Mouse (Mus musculus) embryonic facial prominence, embryonic 14.5 days (tissue): ENCODE results near the gene Lrp4. TPM values are rescaled to one million over a fixed set of nuclear protein-coding genes. Genes with fewer than 3 reads are reported as not detected.

ENCODE experiments used
- ATAC-seq: fragments of 200-750 bp; cut with Nextera tagmentation; 2 replicates; pipeline ENCODE4 v1.8.0; 2017; ENCODE audit warnings: low read depth, moderate number of reproducible peaks, moderate TSS enrichment
- DNase-seq: peaks from one replicate; pipeline ENCODE4 v3.0.0-alpha.2; 2015; ENCODE audit warnings: low spot score
- H3K27ac ChIP-seq: fragments of 300-500 bp; sonication (generic); replicated peaks from 2 replicates; pipeline ENCODE4 v1.5.1; 2014; ENCODE audit warnings: low read depth, mild to moderate bottlenecking, low read length, moderate library complexity
- H3K27me3 ChIP-seq: fragments of 300-500 bp; sonication (generic); replicated peaks from 2 replicates; pipeline ENCODE4 v1.6.1; 2014; ENCODE audit warnings: low read length; ENCODE audit not compliant: control insufficient read depth, insufficient read depth
- H3K36me3 ChIP-seq: fragments of 300-500 bp; sonication (generic); 2 replicates; pipeline ENCODE4 v1.6.1; 2014; ENCODE audit warnings: low read length, mixed read lengths; ENCODE audit not compliant: control insufficient read depth, insufficient read depth
- H3K4me1 ChIP-seq: fragments of 300-500 bp; sonication (generic); 2 replicates; pipeline ENCODE4 v1.6.1; 2014; ENCODE audit warnings: antibody characterized with exemption, low read length; ENCODE audit not compliant: control insufficient read depth, insufficient read depth
- H3K4me2 ChIP-seq: fragments of 300-500 bp; sonication (generic); 2 replicates; pipeline ENCODE4 v1.6.1; 2014; ENCODE audit warnings: low read depth, mild to moderate bottlenecking, low read length, moderate library complexity, mixed read lengths
- H3K4me3 ChIP-seq: fragments of 300-500 bp; sonication (generic); 2 replicates; pipeline ENCODE4 v1.5.1; 2014; ENCODE audit warnings: low read depth, mild to moderate bottlenecking, low read length
- H3K9ac ChIP-seq: fragments of 300-500 bp; sonication (generic); 2 replicates; pipeline ENCODE4 v1.6.1; 2014; ENCODE audit warnings: low read depth, mild to moderate bottlenecking, low read length, moderate library complexity, mixed read lengths
- H3K9me3 ChIP-seq: fragments of 300-500 bp; sonication (generic); 2 replicates; pipeline ENCODE4 v1.6.1; 2016; ENCODE audit warnings: low read length; ENCODE audit not compliant: control insufficient read depth
- WGBS: fragments of 180-500 bp; shearing (Covaris S2); extraction: QIAGEN DNeasy Blood & Tissue Kit; methylation state at CpG from one replicate; pipeline ENCODE4 v1.1.7; 2014; 5-methylcytosine and 5-hydroxymethylcytosine counted together
- polyA plus RNA-seq: library from polyadenylated mRNA; unstranded; fragments of >200 nt; fragmentation: Nextera tagmentation; extraction: Ambion mirVana; gene quantifications from 2 replicates; pipeline ENCODE4 v1.2.1, GENCODE M21; 2014

Lrp4 gene
- polyA plus RNA-seq, 1 experiment from 2014 or later = 7.3 TPM

GRCm38 (mm10) chr2:91517186-91517585 is 59.9 kb downstream of the Lrp4 start:
- ATAC-seq (peak; percentile 72; the same call in 1 of the 2 replicates), DNase-seq (peak; percentile 34)
- H3K9ac ChIP-seq = no peak overlapping the region
- H3K36me3 ChIP-seq = peaks cover 21% of the 10 kb centered on the region
- no peaks in the 10 kb centered on the region for H3K4me1 ChIP-seq
- 0 out of 2 replicates have a peak overlapping the region, but pooled peaks have one; percentile 11 for H3K27ac ChIP-seq
- 9% methylated on average over 2 of the region's 2 CpGs for WGBS
- no peaks in the 10 kb centered on the region for H3K9me3 ChIP-seq
- H3K27me3 ChIP-seq = no peaks in the 10 kb centered on the region
- no peak overlapping the region for H3K4me3 ChIP-seq
- no peak overlapping the region for H3K4me2 ChIP-seq

GRCm38 (mm10) chr2:91526294-91527146 is 69.2 kb downstream of the Lrp4 start, which contains the start of gene Ckap5:
TSS of gene Ckap5 (plus strand) at chr2:91526762.
- Histone ChIP-seq H3K27me3 (no peaks in the 10 kb centered on the region), H3K4me1 (no peaks in the 10 kb centered on the region; the same call in 1 of the 2 replicates), H3K36me3 (peaks cover 8% of the 10 kb centered on the region; the same call in 1 of the 2 replicates), H3K4me2 (peak within 1 kb of the TSS; percentile 73), H3K9me3 (0 out of 2 replicates have a peak, but pooled peaks cover 4% of the 10 kb centered on the region), H3K4me3 (peak within 1 kb of the TSS; percentile 99), H3K9ac (peak within 1 kb of the TSS; percentile 97), H3K27ac (peak within 1 kb of the TSS; percentile 82)
- ATAC-seq (peak; percentile 99), DNase-seq (peak; percentile 97)
- under 1% methylated on average over 21 of the region's 64 CpGs for WGBS

- Histone ChIP-seq H3K9ac (peak overlapping the region; percentile 97), H3K27ac (peak overlapping the region; percentile 82), H3K27me3 (no peaks in the 10 kb centered on the region), H3K4me1 (no peaks in the 10 kb centered on the region; the same call in 1 of the 2 replicates), H3K9me3 (0 out of 2 replicates have a peak, but pooled peaks cover 4% of the 10 kb centered on the region), H3K4me3 (peak overlapping the region; percentile 99), H3K4me2 (peak overlapping the region; percentile 73), H3K36me3 (peaks cover 8% of the 10 kb centered on the region; the same call in 1 of the 2 replicates)
- ATAC-seq = peak; percentile 69
- DNase-seq = peak; percentile 32
- 0% methylated on average over 13 of the region's 15 CpGs for WGBS
Observed at GRCm38 (mm10) chr2:91527147-91527486, 69.8 kb downstream of the Lrp4 start.

GRCm38 (mm10) chr2:91537588-91538205 is 80.4 kb downstream of the Lrp4 start:
- H3K27ac ChIP-seq = no peak overlapping the region; the same call in 1 of the 2 replicates
- peak overlapping the region; percentile 33 for H3K4me3 ChIP-seq
- 3% methylated on average over 17 of the region's 17 CpGs for WGBS
- no peaks in the 10 kb centered on the region for H3K27me3 ChIP-seq
- H3K4me2 ChIP-seq = peak overlapping the region; percentile 52
- DNase-seq (peak; percentile 92), ATAC-seq (peak; percentile 97)
- H3K9ac ChIP-seq = peak overlapping the region; percentile 37; the same call in 1 of the 2 replicates
- H3K4me1 ChIP-seq = peaks cover 6% of the 10 kb centered on the region
- no peaks in the 10 kb centered on the region for H3K9me3 ChIP-seq
- H3K36me3 ChIP-seq = no peaks in the 10 kb centered on the region

Other genes starting within 250 kb of the Lrp4 start
- gene Ddb2, start 220.5 kb upstream of the Lrp4 start, polyA plus RNA-seq = 14.1 and 16.3 TPM in 2 replicates
- 59.9 and 64.3 TPM in 2 replicates for gene Pacsin3, start 201.6 kb upstream of the Lrp4 start, polyA plus RNA-seq
- gene Arfgap2, start 192.5 kb upstream of the Lrp4 start, polyA plus RNA-seq = 68.1 and 79.3 TPM in 2 replicates
- 56.0 and 59.2 TPM in 2 replicates for gene 1110051M20Rik, start 12.8 kb upstream of the Lrp4 start, polyA plus RNA-seq
- gene Ckap5, start 69.3 kb downstream of the Lrp4 start, polyA plus RNA-seq = 65.7 and 75.8 TPM in 2 replicates
- 2.0 and 2.1 TPM in 2 replicates for gene F2, start 178.9 kb downstream of the Lrp4 start, polyA plus RNA-seq
- 4.0 and 5.0 TPM in 2 replicates for gene Zfp408, start 192.3 kb downstream of the Lrp4 start, polyA plus RNA-seq
- gene Arhgap1, start 192.3 kb downstream of the Lrp4 start, polyA plus RNA-seq = 117 and 120 TPM in 2 replicates